Mouse (Mus musculus) hindbrain, embryonic 12.5 days (tissue): ENCODE results near the gene Pcbp2. TPM values are rescaled to one million over a fixed set of nuclear protein-coding genes. Genes with fewer than 3 reads are reported as not detected.

Experiments
- ATAC-seq: fragments of 200-750 bp; cut with Nextera tagmentation; 2 replicates; pipeline ENCODE4 v1.8.0; 2017; ENCODE audit warnings: moderate TSS enrichment; ENCODE audit not compliant: low FRiP score
- H3K27ac ChIP-seq: fragments of 300-500 bp; sonication (generic); 2 replicates; pipeline ENCODE4 v1.5.1; 2016; ENCODE audit warnings: mild to moderate bottlenecking
- H3K27me3 ChIP-seq: fragments of 300-500 bp; sonication (generic); 2 replicates; pipeline ENCODE4 v1.6.1; 2016; ENCODE audit warnings: mild to moderate bottlenecking
- H3K36me3 ChIP-seq: fragments of 300-500 bp; sonication (generic); 2 replicates; pipeline ENCODE4 v1.6.1; 2016; ENCODE audit warnings: mild to moderate bottlenecking
- H3K4me1 ChIP-seq: fragments of 300-500 bp; sonication (generic); 2 replicates; pipeline ENCODE4 v1.6.1; 2016
- H3K4me2 ChIP-seq: fragments of 300-500 bp; sonication (generic); replicated peaks from 2 replicates; pipeline ENCODE4 v1.6.1; 2016; ENCODE audit warnings: mild to moderate bottlenecking
- H3K4me3 ChIP-seq: fragments of 300-500 bp; sonication (generic); 2 replicates; pipeline ENCODE4 v1.5.1; 2016; ENCODE audit warnings: mild to moderate bottlenecking
- H3K9ac ChIP-seq: fragments of 300-500 bp; sonication (generic); 2 replicates; pipeline ENCODE4 v1.6.1; 2016; ENCODE audit warnings: mild to moderate bottlenecking, moderate library complexity
- H3K9me3 ChIP-seq: fragments of 300-500 bp; sonication (generic); replicated peaks from 2 replicates; pipeline ENCODE4 v1.6.1; 2016; ENCODE audit warnings: mild to moderate bottlenecking
- WGBS: fragments of 180-500 bp; shearing (Covaris S2); methylation state at CpG from one replicate; pipeline ENCODE4 v1.1.7; 2016; 5-methylcytosine and 5-hydroxymethylcytosine counted together
- polyA plus RNA-seq: library from polyadenylated mRNA; unstranded; fragments of >200 nt; fragmentation: Nextera tagmentation; extraction: Ambion mirVana; gene quantifications from 2 replicates; pipeline ENCODE4 v1.2.1, GENCODE M21; 2016

Gene Pcbp2
- 153 and 161 TPM in 2 replicates for polyA plus RNA-seq

- peak within 1 kb of the TSS; percentile 81 for H3K4me3 ChIP-seq
- no peaks in the 10 kb centered on the region for H3K27me3 ChIP-seq
- peak within 1 kb of the TSS; percentile 71 for H3K4me2 ChIP-seq
- peak within 1 kb of the TSS; percentile 98 for H3K27ac ChIP-seq
- no peaks in the 10 kb centered on the region for H3K9me3 ChIP-seq
- under 1% methylated on average over 31 of the region's 40 CpGs for WGBS
- peaks cover 7% of the 10 kb centered on the region for H3K4me1 ChIP-seq
- peak; percentile 99 for ATAC-seq
- peaks cover 13% of the 10 kb centered on the region for H3K36me3 ChIP-seq
- H3K9ac ChIP-seq: peak within 1 kb of the TSS; percentile 93
These were observed at the start of gene Pcbp2 for GRCm38 (mm10) chr15:102470183-102470604. TSS of gene Pcbp2 (plus strand) at chr15:102470539.

- Histone ChIP-seq H3K4me3 (no peak overlapping the region), H3K27me3 (no peaks in the 10 kb centered on the region), H3K4me2 (no peak overlapping the region), H3K9me3 (no peaks in the 10 kb centered on the region), H3K9ac (no peak overlapping the region), H3K27ac (no peak overlapping the region), H3K36me3 (peaks cover 26% of the 10 kb centered on the region), H3K4me1 (no peaks in the 10 kb centered on the region)
- ATAC-seq: no peak
- 61% methylated on average over 1 of the region's 1 CpGs for WGBS
These were observed 49.4 kb upstream of the Pcbp2 start for GRCm38 (mm10) chr15:102420986-102421385.

GRCm38 (mm10) chr15:102421437-102421836 lies 48.9 kb upstream of the Pcbp2 start:
- no peak for ATAC-seq
- Histone ChIP-seq H3K4me1 (no peaks in the 10 kb centered on the region), H3K27ac (no peak overlapping the region), H3K36me3 (peaks cover 31% of the 10 kb centered on the region), H3K27me3 (no peaks in the 10 kb centered on the region), H3K9ac (no peak overlapping the region), H3K9me3 (no peaks in the 10 kb centered on the region), H3K4me2 (no peak overlapping the region), H3K4me3 (no peak overlapping the region)
- WGBS: 62% methylated on average over 3 of the region's 3 CpGs

- Histone ChIP-seq H3K27ac (no peak overlapping the region), H3K36me3 (peaks cover 42% of the 10 kb centered on the region), H3K27me3 (no peaks in the 10 kb centered on the region), H3K4me1 (no peaks in the 10 kb centered on the region), H3K9me3 (no peaks in the 10 kb centered on the region), H3K4me2 (no peak overlapping the region), H3K4me3 (no peak overlapping the region), H3K9ac (no peak overlapping the region)
- 92% methylated on average over 2 of the region's 2 CpGs for WGBS
- no peak for ATAC-seq
These were observed 46.6 kb upstream of the Pcbp2 start for GRCm38 (mm10) chr15:102423602-102424240.

GRCm38 (mm10) chr15:102424657-102425056 lies 45.7 kb upstream of the Pcbp2 start:
- WGBS: 87% methylated on average over 2 of the region's 2 CpGs
- H3K4me2 ChIP-seq: no peak overlapping the region
- no peaks in the 10 kb centered on the region for H3K4me1 ChIP-seq
- no peaks in the 10 kb centered on the region for H3K9me3 ChIP-seq
- H3K36me3 ChIP-seq: peaks cover 43% of the 10 kb centered on the region
- ATAC-seq: no peak
- H3K4me3 ChIP-seq: no peak overlapping the region
- no peaks in the 10 kb centered on the region for H3K27me3 ChIP-seq
- H3K27ac ChIP-seq: no peak overlapping the region
- H3K9ac ChIP-seq: no peak overlapping the region

GRCm38 (mm10) chr15:102426963-102427362 lies 43.4 kb upstream of the Pcbp2 start:
- Histone ChIP-seq H3K9me3 (no peaks in the 10 kb centered on the region), H3K27me3 (no peaks in the 10 kb centered on the region), H3K4me2 (no peak overlapping the region), H3K4me1 (no peaks in the 10 kb centered on the region), H3K36me3 (peaks cover 63% of the 10 kb centered on the region), H3K27ac (no peak overlapping the region), H3K4me3 (no peak overlapping the region), H3K9ac (no peak overlapping the region)
- 100% methylated on average over 1 of the region's 1 CpGs for WGBS
- no peak for ATAC-seq

- peaks cover 76% of the 10 kb centered on the region for H3K36me3 ChIP-seq
These were observed 38.3 kb upstream of the Pcbp2 start for GRCm38 (mm10) chr15:102432046-102432445.

GRCm38 (mm10) chr15:102433173-102433572 lies 37.2 kb upstream of the Pcbp2 start:
- Histone ChIP-seq H3K27me3 (no peaks in the 10 kb centered on the region), H3K4me2 (no peak overlapping the region), H3K9me3 (no peaks in the 10 kb centered on the region), H3K9ac (no peak overlapping the region), H3K4me1 (no peaks in the 10 kb centered on the region), H3K27ac (no peak overlapping the region), H3K36me3 (peaks cover 67% of the 10 kb centered on the region), H3K4me3 (no peak overlapping the region)
- 95% methylated on average over 4 of the region's 4 CpGs for WGBS
- no peak for ATAC-seq

More at GRCm38 (mm10) chr15:102432046-102432445, 38.3 kb upstream of the Pcbp2 start:
- H3K4me1 ChIP-seq: no peaks in the 10 kb centered on the region
- no peak overlapping the region for H3K9ac ChIP-seq
- no peak overlapping the region for H3K4me3 ChIP-seq
- no peak overlapping the region for H3K27ac ChIP-seq
- no peaks in the 10 kb centered on the region for H3K27me3 ChIP-seq
- ATAC-seq: no peak
- no peak overlapping the region for H3K4me2 ChIP-seq
- H3K9me3 ChIP-seq: no peaks in the 10 kb centered on the region
- 98% methylated on average over 1 of the region's 1 CpGs for WGBS

- Histone ChIP-seq H3K4me2 (no peak overlapping the region), H3K27me3 (no peaks in the 10 kb centered on the region), H3K27ac (no peak overlapping the region), H3K36me3 (no peaks in the 10 kb centered on the region), H3K4me3 (no peak overlapping the region), H3K9me3 (no peaks in the 10 kb centered on the region), H3K4me1 (no peaks in the 10 kb centered on the region), H3K9ac (no peak overlapping the region)
- 52% methylated on average over 2 of the region's 2 CpGs for WGBS
- ATAC-seq: no peak
These were observed 27.8 kb upstream of the Pcbp2 start for GRCm38 (mm10) chr15:102442490-102442889.

- H3K4me2 ChIP-seq: no peak within 1 kb of the TSS
- no peak for ATAC-seq
These were observed 25.2 kb upstream of the Pcbp2 start, which contains the start of gene Amhr2 for GRCm38 (mm10) chr15:102445146-102445545. TSS of gene Amhr2 (plus strand) at chr15:102445367.

GRCm38 (mm10) chr15:102446448-102446847 lies 23.9 kb upstream of the Pcbp2 start:
- Histone ChIP-seq H3K4me1 (no peaks in the 10 kb centered on the region), H3K36me3 (no peaks in the 10 kb centered on the region), H3K27me3 (no peaks in the 10 kb centered on the region), H3K4me3 (no peak overlapping the region), H3K4me2 (no peak overlapping the region), H3K27ac (no peak overlapping the region), H3K9ac (no peak overlapping the region), H3K9me3 (no peaks in the 10 kb centered on the region)
- WGBS: 61% methylated on average over 3 of the region's 6 CpGs
- ATAC-seq: no peak

More at GRCm38 (mm10) chr15:102445146-102445545, 25.2 kb upstream of the Pcbp2 start, which contains the start of gene Amhr2:
- Histone ChIP-seq H3K9ac (no peak within 1 kb of the TSS), H3K4me1 (no peaks in the 10 kb centered on the region), H3K4me3 (no peak within 1 kb of the TSS), H3K27me3 (no peaks in the 10 kb centered on the region), H3K27ac (no peak within 1 kb of the TSS), H3K9me3 (no peaks in the 10 kb centered on the region), H3K36me3 (no peaks in the 10 kb centered on the region)
- 57% methylated on average over 8 of the region's 8 CpGs for WGBS

- H3K9ac ChIP-seq: no peak overlapping the region
- H3K4me1 ChIP-seq: no peaks in the 10 kb centered on the region
- no peaks in the 10 kb centered on the region for H3K9me3 ChIP-seq
- no peak overlapping the region for H3K4me2 ChIP-seq
- no peak overlapping the region for H3K27ac ChIP-seq
- no peaks in the 10 kb centered on the region for H3K36me3 ChIP-seq
- WGBS: 69% methylated on average over 8 of the region's 8 CpGs
- no peak overlapping the region for H3K4me3 ChIP-seq
- no peak for ATAC-seq
- H3K27me3 ChIP-seq: no peaks in the 10 kb centered on the region
These were observed 21.0 kb upstream of the Pcbp2 start for GRCm38 (mm10) chr15:102449366-102449765.

- H3K4me1 ChIP-seq: no peaks in the 10 kb centered on the region
- ATAC-seq: no peak
- H3K27me3 ChIP-seq: no peaks in the 10 kb centered on the region
- H3K36me3 ChIP-seq: no peaks in the 10 kb centered on the region
- H3K4me2 ChIP-seq: no peak overlapping the region
- H3K9me3 ChIP-seq: no peaks in the 10 kb centered on the region
- H3K4me3 ChIP-seq: no peak overlapping the region
- no peak overlapping the region for H3K27ac ChIP-seq
- WGBS: 39% methylated on average over 7 of the region's 7 CpGs
- no peak overlapping the region for H3K9ac ChIP-seq
These were observed 19.4 kb upstream of the Pcbp2 start for GRCm38 (mm10) chr15:102450928-102451327.
